Mouse (Mus musculus): Measurements from ENCODE around the gene Agbl3. TPM values are rescaled to one million over a fixed set of nuclear protein-coding genes. Genes with fewer than 3 reads are reported as not detected.

Agbl3 gene
- polyA plus RNA-seq, 1 experiment from 2014 or later: 6.3 TPM

Other genes starting within 250 kb of the Agbl3 start
- 227 and 238 TPM in 2 replicates for gene Cald1, start 181.9 kb upstream of the Agbl3 start, polyA plus RNA-seq (2014; fragmentation: Nextera tagmentation; extraction: Ambion mirVana)
- gene Tmem140, start 82.7 kb downstream of the Agbl3 start, polyA plus RNA-seq (2014; fragmentation: Nextera tagmentation; extraction: Ambion mirVana): 2.4 TPM in 2 replicates
- gene Cyren, start 97.6 kb downstream of the Agbl3 start, polyA plus RNA-seq (2014; fragmentation: Nextera tagmentation; extraction: Ambion mirVana): 9.6 and 10.7 TPM in 2 replicates
- gene Wdr91, start 130.4 kb downstream of the Agbl3 start, polyA plus RNA-seq (2014; fragmentation: Nextera tagmentation; extraction: Ambion mirVana): 8.6 and 10.2 TPM in 2 replicates
- gene Stra8, start 139.7 kb downstream of the Agbl3 start, polyA plus RNA-seq (2014; fragmentation: Nextera tagmentation; extraction: Ambion mirVana): not detected in 2 replicates
- 0.18 and 0.53 TPM in 2 replicates for gene Slc23a4, start 208.0 kb downstream of the Agbl3 start, polyA plus RNA-seq (2014; fragmentation: Nextera tagmentation; extraction: Ambion mirVana)

Data from embryonic facial prominence, embryonic 14.5 days (tissue).